Mouse (Mus musculus) liver, embryonic 14.5 days (tissue): ENCODE data around the gene Nprl2. TPM values are rescaled to one million over a fixed set of nuclear protein-coding genes. Genes with fewer than 3 reads are reported as not detected.
A peak's percentile ranks its signal among the peaks of the same experiment; 100 is the strongest.

Experiments
- ATAC-seq: fragments of 200-750 bp; cut with Nextera tagmentation; 2 replicates; pipeline ENCODE4 v1.8.0; 2017; ENCODE audit warnings: moderate number of reproducible peaks, mild to moderate bottlenecking, moderate library complexity; ENCODE audit not compliant: insufficient read depth
- DNase-seq, 3 experiments: peaks; one replicate each; pipeline ENCODE4 v3.0.0-alpha.2; 2012 to 2013; ENCODE audit warnings: low read depth in 3 of 3, low spot score in 3 of 3
- H3K27ac ChIP-seq: fragments of 300-500 bp; sonication (generic); 2 replicates; pipeline ENCODE4 v1.5.1; 2014; ENCODE audit warnings: moderate library complexity, mild to moderate bottlenecking, control low read depth, inconsistent platforms
- H3K27me3 ChIP-seq: fragments of 300-500 bp; sonication (generic); 2 replicates; pipeline ENCODE4 v1.6.1; 2014; ENCODE audit warnings: mild to moderate bottlenecking, low read length, moderate library complexity; ENCODE audit not compliant: control insufficient read depth, insufficient read depth
- H3K36me3 ChIP-seq: fragments of 300-500 bp; sonication (generic); replicated peaks from 2 replicates; pipeline ENCODE4 v1.6.1; 2014; ENCODE audit warnings: low read depth; ENCODE audit not compliant: control insufficient read depth, insufficient read depth
- H3K4me1 ChIP-seq, 2 experiments: fragments of 200-500 bp in 1 of 2; fragments of 300-500 bp in 1 of 2; sonication (generic) in 1 of 2; replicated peaks; 2 replicates each; pipeline ENCODE4 v1.6.1; 2012 to 2014; ENCODE audit warnings: antibody characterized with exemption in 1 of 2, inconsistent platforms in 1 of 2, low read length in 1 of 2; ENCODE audit not compliant: control insufficient read depth in 2 of 2, insufficient read depth in 2 of 2
- H3K4me2 ChIP-seq: fragments of 300-500 bp; sonication (generic); 2 replicates; pipeline ENCODE4 v1.6.1; 2014; ENCODE audit warnings: low read depth, mild to moderate bottlenecking, control low read depth, moderate library complexity
- H3K4me3 ChIP-seq, 2 experiments: fragments of 200-500 bp in 1 of 2; fragments of 300-500 bp in 1 of 2; sonication (generic) in 1 of 2; 2 replicates each; pipeline ENCODE4 v1.5.1; 2012 to 2014; ENCODE audit warnings: low read depth in 2 of 2, low read length in 2 of 2, mild to moderate bottlenecking in 2 of 2, control low read depth in 1 of 2, inconsistent platforms in 1 of 2, moderate library complexity in 1 of 2; ENCODE audit not compliant: insufficient read depth in 1 of 2
- H3K9ac ChIP-seq: fragments of 300-500 bp; sonication (generic); replicated peaks from 2 replicates; pipeline ENCODE4 v1.6.1; 2014; ENCODE audit warnings: mild to moderate bottlenecking, control low read depth, moderate library complexity
- H3K9me3 ChIP-seq: fragments of 300-500 bp; sonication (generic); 2 replicates; pipeline ENCODE4 v1.6.1; 2016; ENCODE audit warnings: low read length, mixed read lengths; ENCODE audit not compliant: control insufficient read depth
- CTCF ChIP-seq: IDR thresholded peaks from 2 replicates; pipeline ENCODE4 v1.5.1; 2016; ENCODE audit warnings: antibody characterized with exemption, low read depth, control low read depth
- EP300 ChIP-seq: IDR thresholded peaks from 2 replicates; pipeline ENCODE4 v1.6.1; 2016; ENCODE audit warnings: antibody characterized with exemption, low read depth
- WGBS: fragments of 180-500 bp; shearing (Covaris S2); extraction: QIAGEN DNeasy Blood & Tissue Kit; methylation state at CpG from one replicate; pipeline ENCODE4 v1.1.7; 2014; ENCODE audit not compliant: insufficient replicate concordance; 5-methylcytosine and 5-hydroxymethylcytosine counted together
- polyA plus RNA-seq, 2 experiments: library from polyadenylated mRNA; depleted of rRNA in 1 of 2; stranded (reverse) in 1 of 2; unstranded in 1 of 2; fragments of >200 nt; fragmentation: Nextera tagmentation in 1 of 2; extraction: Ambion mirVana in 1 of 2; gene quantifications; 2 replicates each; pipeline versions ENCODE4 v1.2.1 to v1.2.3; 2012 to 2014

The Nprl2 gene
- polyA plus RNA-seq, 2 experiments: 9.2 to 10.5 TPM

DNA sequence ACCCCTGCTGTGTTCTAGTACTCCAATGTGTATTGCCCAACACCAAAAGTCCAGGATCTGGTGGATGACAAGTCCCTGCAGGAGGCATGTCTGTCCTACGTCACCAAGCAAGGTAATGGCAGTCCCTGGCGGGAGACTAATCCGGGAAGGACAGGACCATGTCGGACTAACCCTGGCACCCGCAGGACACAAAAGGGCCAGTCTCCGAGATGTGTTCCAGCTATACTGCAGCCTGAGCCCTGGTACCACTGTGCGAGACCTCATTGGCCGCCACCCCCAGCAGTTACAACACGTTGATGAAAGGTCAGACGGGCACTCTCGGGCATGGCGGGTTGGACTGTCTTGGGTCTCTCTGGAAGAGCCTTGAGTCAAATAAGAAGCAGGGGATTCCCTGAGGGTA, 2.7 kb downstream of the Nprl2 start:
- Histone ChIP-seq H3K27ac (no peak overlapping the region), H3K4me3 (no peak overlapping the region), H3K36me3 (peaks cover 3% of the 10 kb centered on the region), H3K27me3 (no peaks in the 10 kb centered on the region), H3K4me1 (peaks cover 12 to 15% of the 10 kb centered on the region in 2 experiments), H3K4me2 (no peak overlapping the region), H3K9ac (no peak overlapping the region), H3K9me3 (no peaks in the 10 kb centered on the region)
- DNase-seq (no peak), ATAC-seq (no peak)
- WGBS: 83% methylated on average over 12 of the region's 12 CpGs
- TF ChIP-seq CTCF (no peak), EP300 (no peak)

DNA sequence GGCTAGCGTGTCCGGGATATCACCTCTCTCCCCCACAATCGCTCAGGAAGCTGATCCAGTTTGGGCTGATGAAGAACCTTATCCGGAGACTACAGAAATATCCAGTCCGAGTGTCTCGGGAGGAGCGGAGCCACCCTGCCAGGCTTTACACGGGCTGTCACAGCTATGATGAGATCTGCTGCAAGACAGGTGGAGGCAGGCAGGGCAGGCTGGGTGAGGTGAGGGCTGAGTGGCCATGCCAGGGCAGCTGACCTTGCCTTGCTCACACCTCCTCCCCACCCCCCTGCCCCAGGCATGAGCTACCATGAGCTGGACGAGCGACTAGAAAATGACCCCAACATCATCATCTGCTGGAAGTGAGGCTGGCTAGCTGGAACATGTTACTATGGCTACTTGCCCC, 3.2 kb downstream of the Nprl2 start:
- Histone ChIP-seq H3K9ac (no peak overlapping the region), H3K9me3 (no peaks in the 10 kb centered on the region), H3K4me1 (peaks cover 12 to 15% of the 10 kb centered on the region in 2 experiments), H3K27ac (no peak overlapping the region), H3K27me3 (no peaks in the 10 kb centered on the region), H3K36me3 (no peaks in the 10 kb centered on the region), H3K4me2 (no peak overlapping the region), H3K4me3 (no peak overlapping the region)
- ATAC-seq (no peak), DNase-seq (no peak)
- WGBS: 76% methylated on average over 10 of the region's 10 CpGs
- TF ChIP-seq EP300 (no peak), CTCF (no peak)

GRCm38 (mm10) chr9:107545602-107546001, 3.6 kb downstream of the Nprl2 start:
- Histone ChIP-seq H3K9ac (no peak overlapping the region), H3K9me3 (no peaks in the 10 kb centered on the region), H3K27ac (no peak overlapping the region), H3K4me3 (no peak overlapping the region), H3K27me3 (peaks cover 1% of the 10 kb centered on the region; the same call in 1 of the 2 replicates), H3K36me3 (no peaks in the 10 kb centered on the region), H3K4me2 (no peak overlapping the region), H3K4me1 (peaks cover 12 to 15% of the 10 kb centered on the region in 2 experiments)
- ATAC-seq (no peak), DNase-seq (no peak)
- peak; percentile 97 for TF ChIP-seq CTCF
- TF ChIP-seq EP300: no peak
- 2% methylated on average over 3 of the region's 3 CpGs for WGBS

DNA sequence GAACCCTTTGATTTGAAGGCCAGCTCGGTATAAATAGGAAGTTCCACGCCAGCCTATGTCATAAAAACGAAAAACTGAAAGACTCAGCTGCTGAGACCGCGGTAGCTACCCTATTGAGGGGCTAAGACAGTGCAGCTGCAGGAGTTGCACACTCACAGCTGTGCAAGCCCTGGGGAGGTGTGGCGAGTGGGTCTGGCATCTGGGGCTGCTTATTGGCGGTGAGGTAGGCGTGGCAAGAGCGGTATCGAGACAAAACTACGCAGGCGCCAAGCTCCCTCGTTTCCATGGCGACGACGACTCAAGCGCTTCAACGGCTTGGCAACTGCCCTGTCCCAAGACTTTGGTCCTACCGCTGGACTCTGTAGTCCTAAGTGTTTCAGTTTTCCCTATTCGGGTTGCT, 5.0 kb downstream of the Nprl2 start, which contains the start of gene Zmynd10:
Zmynd10 (plus strand) TSS at position 273 of the 400 bp plus-strand sequence.
- Histone ChIP-seq H3K4me3 (peak within 1 kb of the TSS in 1 of 2 experiments; percentile 3; a peak in 1 of 4 replicates), H3K4me2 (peak within 1 kb of the TSS; percentile 44), H3K4me1 (peaks cover 18 to 24% of the 10 kb centered on the region in 2 experiments), H3K9me3 (no peaks in the 10 kb centered on the region), H3K9ac (no peak within 1 kb of the TSS), H3K27ac (no peak within 1 kb of the TSS), H3K36me3 (no peaks in the 10 kb centered on the region), H3K27me3 (peaks cover 3% of the 10 kb centered on the region; the same call in 1 of the 2 replicates)
- peak; percentile 63 for ATAC-seq
- peak; percentile 80 to 86 (median 80) for DNase-seq
- WGBS: 5% methylated on average over 20 of the region's 20 CpGs
- no peak for TF ChIP-seq CTCF
- no peak for TF ChIP-seq EP300

- no peak overlapping the region for H3K4me3 ChIP-seq
- WGBS: 66% methylated on average over 5 of the region's 5 CpGs
- H3K27ac ChIP-seq: no peak overlapping the region
- H3K27me3 ChIP-seq: peaks cover 3% of the 10 kb centered on the region; the same call in 1 of the 2 replicates
- no peak overlapping the region for H3K9ac ChIP-seq
- ATAC-seq (no peak), DNase-seq (no peak)
- H3K36me3 ChIP-seq: no peaks in the 10 kb centered on the region
- TF ChIP-seq CTCF (0 out of 2 replicates have a peak, but pooled peaks have one; percentile 1), EP300 (no peak)
- peaks cover 22 to 28% of the 10 kb centered on the region in 2 experiments for H3K4me1 ChIP-seq
- H3K4me2 ChIP-seq: no peak overlapping the region
- no peaks in the 10 kb centered on the region for H3K9me3 ChIP-seq
Observed at GRCm38 (mm10) chr9:107547957-107548356, 5.9 kb downstream of the Nprl2 start.
